Mouse (Mus musculus): ENCODE measurements around the gene Spn. TPM values are rescaled to one million over a fixed set of nuclear protein-coding genes. Genes with fewer than 3 reads are reported as not detected.

Gene Spn
- polyA plus RNA-seq, 1 experiment from 2014 or later: 0.05 TPM

GRCm38 (mm10) chr7:127084794-127085193 lies 52.8 kb downstream of the Spn start:
- Histone ChIP-seq H3K4me3 (ENCODE audit: low read depth, low read length) (no peak overlapping the region), H3K27ac (replicated peaks; ENCODE audit: low read depth, low read length) (no peak overlapping the region), H3K4me2 (ENCODE audit: low read depth, severe bottlenecking) (no peak overlapping the region), H3K4me1 (ENCODE audit: control insufficient read depth, insufficient read depth, low read length) (no peaks in the 10 kb centered on the region), H3K9ac (ENCODE audit: low read length) (no peak overlapping the region), H3K9me3 (ENCODE audit: control insufficient read depth, low read length) (no peaks in the 10 kb centered on the region), H3K36me3 (ENCODE audit: control insufficient read depth, insufficient read depth, low read length) (no peaks in the 10 kb centered on the region), H3K27me3 (ENCODE audit: control insufficient read depth, insufficient read depth, low read length) (no peaks in the 10 kb centered on the region)
- DNase-seq (ENCODE audit: low spot score) (no peak), ATAC-seq (ENCODE audit: insufficient number of reproducible peaks, low FRiP score, low TSS enrichment, low read depth) (no peak)
- WGBS: 74% methylated on average over 2 of the region's 2 CpGs

- H3K9ac ChIP-seq (ENCODE audit: low read length): no peak overlapping the region
- no peaks in the 10 kb centered on the region for H3K9me3 ChIP-seq (ENCODE audit: control insufficient read depth, low read length)
- no peak overlapping the region for H3K27ac ChIP-seq (replicated peaks; ENCODE audit: low read depth, low read length)
- H3K4me3 ChIP-seq (ENCODE audit: low read depth, low read length): no peak overlapping the region
- H3K27me3 ChIP-seq (ENCODE audit: control insufficient read depth, insufficient read depth, low read length): no peaks in the 10 kb centered on the region
- H3K36me3 ChIP-seq (ENCODE audit: control insufficient read depth, insufficient read depth, low read length): no peaks in the 10 kb centered on the region
- WGBS: 87% methylated on average over 4 of the region's 4 CpGs
- no peak overlapping the region for H3K4me2 ChIP-seq (ENCODE audit: low read depth, severe bottlenecking)
- ATAC-seq (ENCODE audit: insufficient number of reproducible peaks, low FRiP score, low TSS enrichment, low read depth) (no peak), DNase-seq (ENCODE audit: low spot score) (no peak)
- H3K4me1 ChIP-seq (ENCODE audit: control insufficient read depth, insufficient read depth, low read length): no peaks in the 10 kb centered on the region
Measured at GRCm38 (mm10) chr7:127083689-127084088, 53.9 kb downstream of the Spn start.

- Histone ChIP-seq H3K27me3 (ENCODE audit: control insufficient read depth, insufficient read depth, low read length) (no peaks in the 10 kb centered on the region), H3K4me2 (ENCODE audit: low read depth, severe bottlenecking) (no peak overlapping the region), H3K9ac (ENCODE audit: low read length) (no peak overlapping the region), H3K4me3 (ENCODE audit: low read depth, low read length) (no peak overlapping the region), H3K4me1 (ENCODE audit: control insufficient read depth, insufficient read depth, low read length) (no peaks in the 10 kb centered on the region), H3K9me3 (ENCODE audit: control insufficient read depth, low read length) (no peaks in the 10 kb centered on the region), H3K36me3 (ENCODE audit: control insufficient read depth, insufficient read depth, low read length) (no peaks in the 10 kb centered on the region), H3K27ac (replicated peaks; ENCODE audit: low read depth, low read length) (no peak overlapping the region)
- whole genome bisulfite sequencing: 47% methylated on average over 2 of the region's 2 CpGs
- DNase-seq (ENCODE audit: low spot score) (no peak), ATAC-seq (ENCODE audit: insufficient number of reproducible peaks, low FRiP score, low TSS enrichment, low read depth) (no peak)
Measured at GRCm38 (mm10) chr7:127082995-127083394, 54.6 kb downstream of the Spn start.

- 81% methylated on average over 8 of the region's 8 CpGs for WGBS
- no peaks in the 10 kb centered on the region for H3K9me3 ChIP-seq (ENCODE audit: control insufficient read depth, low read length)
- H3K27me3 ChIP-seq (ENCODE audit: control insufficient read depth, insufficient read depth, low read length): no peaks in the 10 kb centered on the region
- no peaks in the 10 kb centered on the region for H3K4me1 ChIP-seq (ENCODE audit: control insufficient read depth, insufficient read depth, low read length)
- no peak overlapping the region for H3K27ac ChIP-seq (replicated peaks; ENCODE audit: low read depth, low read length)
- no peak overlapping the region for H3K4me3 ChIP-seq (ENCODE audit: low read depth, low read length)
- no peak overlapping the region for H3K9ac ChIP-seq (ENCODE audit: low read length)
- ATAC-seq (ENCODE audit: insufficient number of reproducible peaks, low FRiP score, low TSS enrichment, low read depth) (no peak), DNase-seq (ENCODE audit: low spot score) (no peak)
- H3K36me3 ChIP-seq (ENCODE audit: control insufficient read depth, insufficient read depth, low read length): no peaks in the 10 kb centered on the region
- no peak overlapping the region for H3K4me2 ChIP-seq (ENCODE audit: low read depth, severe bottlenecking)
Measured at GRCm38 (mm10) chr7:127082271-127082670, 55.4 kb downstream of the Spn start.

Other genes starting within 250 kb of the Spn start
- gene Tmem219, start 214.9 kb downstream of the Spn start, polyA plus RNA-seq (2014; fragmentation: Nextera tagmentation; extraction: Ambion mirVana): 14.1 and 16.5 TPM in 2 replicates
- gene Kctd13, start 208.9 kb downstream of the Spn start, polyA plus RNA-seq (2014; fragmentation: Nextera tagmentation; extraction: Ambion mirVana): 16.7 and 17.5 TPM in 2 replicates
- 0.32 TPM in 1 of 2 replicates, not detected in the other for gene Asphd1, start 188.2 kb downstream of the Spn start, polyA plus RNA-seq (2014; fragmentation: Nextera tagmentation; extraction: Ambion mirVana)
- gene Sez6l2, start 187.3 kb downstream of the Spn start, polyA plus RNA-seq (2014; fragmentation: Nextera tagmentation; extraction: Ambion mirVana): 0.16 and 0.26 TPM in 2 replicates
- gene Cdipt, start 161.9 kb downstream of the Spn start, polyA plus RNA-seq (2014; fragmentation: Nextera tagmentation; extraction: Ambion mirVana): 63.7 and 68.7 TPM in 2 replicates
- 1.2 and 1.5 TPM in 2 replicates for gene Cdiptos, start 161.7 kb downstream of the Spn start, polyA plus RNA-seq (2014; fragmentation: Nextera tagmentation; extraction: Ambion mirVana)
- 2.3 and 3.0 TPM in 2 replicates for gene Mvp, start 123.2 kb downstream of the Spn start, polyA plus RNA-seq (2014; fragmentation: Nextera tagmentation; extraction: Ambion mirVana)
- gene Pagr1b, start 121.3 kb downstream of the Spn start, polyA plus RNA-seq (2014; fragmentation: Nextera tagmentation; extraction: Ambion mirVana): not detected in 2 replicates
- gene Pagr1a, start 120.5 kb downstream of the Spn start, polyA plus RNA-seq (2014; fragmentation: Nextera tagmentation; extraction: Ambion mirVana): 59.5 and 88.7 TPM in 2 replicates
- 26.2 and 66.8 TPM in 2 replicates for gene Gm42742, start 116.7 kb downstream of the Spn start, polyA plus RNA-seq (2014; fragmentation: Nextera tagmentation; extraction: Ambion mirVana)
- gene Prrt2, start 116.6 kb downstream of the Spn start, polyA plus RNA-seq (2014; fragmentation: Nextera tagmentation; extraction: Ambion mirVana): 7.7 and 9.2 TPM in 2 replicates
- gene Maz, start 110.8 kb downstream of the Spn start, polyA plus RNA-seq (2014; fragmentation: Nextera tagmentation; extraction: Ambion mirVana): 84.8 TPM in 2 replicates
- 196 and 199 TPM in 2 replicates for gene Kif22, start 95.4 kb downstream of the Spn start, polyA plus RNA-seq (2014; fragmentation: Nextera tagmentation; extraction: Ambion mirVana)
- gene Zg16, start 50.5 kb downstream of the Spn start, polyA plus RNA-seq (2014; fragmentation: Nextera tagmentation; extraction: Ambion mirVana): not detected in 2 replicates
- 1.7 TPM in 2 replicates for gene AI467606, start 46.5 kb downstream of the Spn start, polyA plus RNA-seq (2014; fragmentation: Nextera tagmentation; extraction: Ambion mirVana)
- gene Qprt, start 15.6 kb downstream of the Spn start, polyA plus RNA-seq (2014; fragmentation: Nextera tagmentation; extraction: Ambion mirVana): 1.3 and 1.6 TPM in 2 replicates
- 77.0 and 83.7 TPM in 2 replicates for gene Cd2bp2, start 58.2 kb upstream of the Spn start, polyA plus RNA-seq (2014; fragmentation: Nextera tagmentation; extraction: Ambion mirVana)
- gene Tbc1d10b, start 70.6 kb upstream of the Spn start, polyA plus RNA-seq (2014; fragmentation: Nextera tagmentation; extraction: Ambion mirVana): 24.8 and 30.6 TPM in 2 replicates
- gene Mylpf, start 71.1 kb upstream of the Spn start, polyA plus RNA-seq (2014; fragmentation: Nextera tagmentation; extraction: Ambion mirVana): 33.6 and 33.7 TPM in 2 replicates
- 24.2 and 29.1 TPM in 2 replicates for gene Zfp553, start 95.2 kb upstream of the Spn start, polyA plus RNA-seq (2014; fragmentation: Nextera tagmentation; extraction: Ambion mirVana)
- 23.1 and 29.3 TPM in 2 replicates for gene Sept1, start 95.3 kb upstream of the Spn start, polyA plus RNA-seq (2014; fragmentation: Nextera tagmentation; extraction: Ambion mirVana)
- 65.6 and 69.0 TPM in 2 replicates for gene Zfp771, start 106.5 kb upstream of the Spn start, polyA plus RNA-seq (2014; fragmentation: Nextera tagmentation; extraction: Ambion mirVana)
- 290 and 292 TPM in 2 replicates for gene Dctpp1, start 122.9 kb upstream of the Spn start, polyA plus RNA-seq (2014; fragmentation: Nextera tagmentation; extraction: Ambion mirVana)
- gene Sephs2, start 136.2 kb upstream of the Spn start, polyA plus RNA-seq (2014; fragmentation: Nextera tagmentation; extraction: Ambion mirVana): 94.5 and 104 TPM in 2 replicates
- 0.18 and 0.44 TPM in 2 replicates for gene Itgal, start 158.4 kb upstream of the Spn start, polyA plus RNA-seq (2014; fragmentation: Nextera tagmentation; extraction: Ambion mirVana)
- 6.0 TPM in 2 replicates for gene Zfp768, start 207.8 kb upstream of the Spn start, polyA plus RNA-seq (2014; fragmentation: Nextera tagmentation; extraction: Ambion mirVana)
- gene Zfp747, start 238.2 kb upstream of the Spn start, polyA plus RNA-seq (2014; fragmentation: Nextera tagmentation; extraction: Ambion mirVana): 8.6 and 9.2 TPM in 2 replicates
- 6.3 and 6.8 TPM in 2 replicates for gene 9130019O22Rik, start 249.3 kb upstream of the Spn start, polyA plus RNA-seq (2014; fragmentation: Nextera tagmentation; extraction: Ambion mirVana)